Mouse (Mus musculus): ENCODE results near the gene Slc35f2.

DNA sequence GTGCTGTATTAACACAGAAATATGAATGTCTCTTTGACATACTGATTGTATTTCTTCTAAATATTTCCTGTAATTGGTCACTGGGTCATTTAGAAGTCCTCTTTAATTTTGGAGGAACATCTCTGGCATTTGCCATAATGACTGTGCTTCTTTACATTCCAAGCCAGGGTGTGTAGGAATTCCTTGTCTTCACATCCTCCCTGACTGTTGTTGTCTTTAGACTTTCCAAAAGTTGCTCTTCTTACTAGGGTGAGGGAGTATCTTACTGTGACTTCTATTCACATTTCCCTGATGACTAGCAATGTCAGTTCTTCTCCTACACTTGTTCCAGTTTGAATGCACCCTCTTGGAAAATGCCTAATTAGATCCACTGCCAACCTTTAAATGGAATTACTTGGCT is 16.5 kb upstream of the Slc35f2 start:
- TF ChIP-seq CTCF (conservative IDR thresholded peaks at IDR 0.05; ENCODE audit: insufficient read depth, insufficient read length, low read depth, low read length) (no peak), POLR2A (IDR thresholded peaks at IDR 0.05; ENCODE audit: low read depth, low read length) (no peak)

Data from kidney, adult 2 months (tissue).